Mouse (Mus musculus) liver, embryonic 15.5 days (tissue): ENCODE data around the gene Msl1. TPM values are rescaled to one million over a fixed set of nuclear protein-coding genes. Genes with fewer than 3 reads are reported as not detected.
A peak's percentile ranks its signal among the peaks of the same experiment; 100 is the strongest.

Source experiments
- ATAC-seq: fragments of 200-750 bp; cut with Nextera tagmentation; 2 replicates; pipeline ENCODE4 v1.8.0; 2017; ENCODE audit warnings: moderate number of reproducible peaks, mild to moderate bottlenecking, moderate library complexity; ENCODE audit not compliant: insufficient read depth
- H3K27ac ChIP-seq: fragments of 300-500 bp; sonication (generic); replicated peaks from 2 replicates; pipeline ENCODE4 v1.5.1; 2015; ENCODE audit warnings: mild to moderate bottlenecking, inconsistent platforms
- H3K27me3 ChIP-seq: fragments of 300-500 bp; sonication (generic); 2 replicates; pipeline ENCODE4 v1.6.1; 2015; ENCODE audit warnings: mild to moderate bottlenecking, inconsistent platforms
- H3K36me3 ChIP-seq: fragments of 300-500 bp; sonication (generic); replicated peaks from 2 replicates; pipeline ENCODE4 v1.6.1; 2015; ENCODE audit warnings: moderate library complexity, mild to moderate bottlenecking, inconsistent platforms
- H3K4me1 ChIP-seq: fragments of 300-500 bp; sonication (generic); replicated peaks from 2 replicates; pipeline ENCODE4 v1.6.1; 2015; ENCODE audit warnings: inconsistent platforms
- H3K4me2 ChIP-seq: fragments of 300-500 bp; sonication (generic); 2 replicates; pipeline ENCODE4 v1.6.1; 2015; ENCODE audit warnings: moderate library complexity, mild to moderate bottlenecking, inconsistent platforms
- H3K4me3 ChIP-seq: fragments of 300-500 bp; sonication (generic); replicated peaks from 2 replicates; pipeline ENCODE4 v1.5.1; 2015; ENCODE audit warnings: mild to moderate bottlenecking, inconsistent platforms
- H3K9ac ChIP-seq: fragments of 300-500 bp; sonication (generic); 2 replicates; pipeline ENCODE4 v1.6.1; 2015; ENCODE audit warnings: moderate library complexity, mild to moderate bottlenecking, inconsistent platforms
- H3K9me3 ChIP-seq: fragments of 300-500 bp; sonication (generic); replicated peaks from 2 replicates; pipeline ENCODE4 v1.6.1; 2016; ENCODE audit warnings: inconsistent platforms
- WGBS: fragments of 180-500 bp; shearing (Covaris S2); methylation state at CpG from one replicate; pipeline ENCODE4 v1.1.7; 2015; ENCODE audit warnings: mixed read lengths; ENCODE audit not compliant: insufficient replicate concordance; 5-methylcytosine and 5-hydroxymethylcytosine counted together
- polyA plus RNA-seq: library from polyadenylated mRNA; unstranded; fragments of >200 nt; fragmentation: Nextera tagmentation; extraction: Ambion mirVana; gene quantifications from 2 replicates; pipeline ENCODE4 v1.2.1, GENCODE M21; 2015

Gene Msl1
- polyA plus RNA-seq, 1 experiment from 2014 or later: 5.2 TPM

GRCm38 (mm10) chr11:98789219-98789807 is 6.0 kb upstream of the Msl1 start:
- Histone ChIP-seq H3K4me3 (peak overlapping the region; percentile 62), H3K36me3 (no peaks in the 10 kb centered on the region), H3K27me3 (peaks cover 10% of the 10 kb centered on the region), H3K4me1 (peaks cover 93% of the 10 kb centered on the region), H3K9me3 (no peaks in the 10 kb centered on the region), H3K4me2 (peak overlapping the region; percentile 91), H3K27ac (peak overlapping the region; percentile 53), H3K9ac (peak overlapping the region; percentile 62)
- ATAC-seq: peak; percentile 16; the same call in 1 of the 2 replicates
- WGBS: under 1% methylated on average over 25 of the region's 25 CpGs

GRCm38 (mm10) chr11:98789824-98790223 is 5.5 kb upstream of the Msl1 start:
- WGBS: 16% methylated on average over 5 of the region's 5 CpGs
- peak overlapping the region; percentile 91 for H3K4me2 ChIP-seq
- peaks cover 7% of the 10 kb centered on the region for H3K27me3 ChIP-seq
- peak overlapping the region; percentile 62 for H3K9ac ChIP-seq
- no peaks in the 10 kb centered on the region for H3K36me3 ChIP-seq
- H3K27ac ChIP-seq: peak overlapping the region; percentile 53; the same call in 1 of the 2 replicates
- H3K9me3 ChIP-seq: no peaks in the 10 kb centered on the region
- peak overlapping the region; percentile 62 for H3K4me3 ChIP-seq
- peaks cover 94% of the 10 kb centered on the region for H3K4me1 ChIP-seq
- ATAC-seq: no peak

DNA sequence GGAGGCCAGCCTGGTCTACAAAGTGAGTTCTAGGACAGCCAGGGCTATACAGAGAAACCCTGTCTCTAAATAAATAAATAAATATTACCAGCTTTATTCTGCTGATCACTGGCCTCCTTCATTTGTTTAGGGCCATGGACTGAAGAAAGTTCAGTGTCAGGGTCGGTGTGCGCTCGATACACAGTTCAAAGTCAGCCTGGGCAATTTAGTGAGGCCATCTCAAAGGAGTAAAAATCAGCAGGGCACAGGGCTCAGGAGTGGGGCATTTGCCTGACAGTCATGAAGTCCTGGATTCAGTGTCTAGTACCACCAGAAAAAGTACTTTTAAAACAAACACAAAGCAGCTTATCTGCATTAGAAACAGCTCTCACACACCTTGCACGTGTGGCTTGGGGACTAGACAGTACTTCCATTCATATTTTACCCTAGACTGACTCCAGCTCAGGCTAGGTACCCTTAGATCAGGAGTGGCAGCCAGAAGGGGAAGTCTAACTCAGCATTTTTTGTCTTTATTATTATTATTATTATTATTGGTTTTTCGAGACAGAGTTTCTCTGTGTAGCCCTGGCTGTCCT is 4.6 kb upstream of the Msl1 start:
- no peaks in the 10 kb centered on the region for H3K27me3 ChIP-seq
- H3K27ac ChIP-seq: no peak overlapping the region
- H3K9ac ChIP-seq: no peak overlapping the region

GRCm38 (mm10) chr11:98791448-98791847 is 3.9 kb upstream of the Msl1 start:
- Histone ChIP-seq H3K9me3 (no peaks in the 10 kb centered on the region), H3K36me3 (no peaks in the 10 kb centered on the region), H3K4me2 (no peak overlapping the region), H3K4me1 (peaks cover 85% of the 10 kb centered on the region), H3K4me3 (no peak overlapping the region), H3K27ac (no peak overlapping the region), H3K27me3 (no peaks in the 10 kb centered on the region), H3K9ac (no peak overlapping the region)
- no peak for ATAC-seq
- 76% methylated on average over 1 of the region's 1 CpGs for WGBS

More for the DNA sequence above, 4.6 kb upstream of the Msl1 start:
- Histone ChIP-seq H3K4me2 (no peak overlapping the region; the same call in 1 of the 2 replicates), H3K4me3 (no peak overlapping the region), H3K36me3 (no peaks in the 10 kb centered on the region), H3K9me3 (no peaks in the 10 kb centered on the region), H3K4me1 (peaks cover 85% of the 10 kb centered on the region)
- ATAC-seq: no peak
- WGBS: 81% methylated on average over 5 of the region's 5 CpGs

DNA sequence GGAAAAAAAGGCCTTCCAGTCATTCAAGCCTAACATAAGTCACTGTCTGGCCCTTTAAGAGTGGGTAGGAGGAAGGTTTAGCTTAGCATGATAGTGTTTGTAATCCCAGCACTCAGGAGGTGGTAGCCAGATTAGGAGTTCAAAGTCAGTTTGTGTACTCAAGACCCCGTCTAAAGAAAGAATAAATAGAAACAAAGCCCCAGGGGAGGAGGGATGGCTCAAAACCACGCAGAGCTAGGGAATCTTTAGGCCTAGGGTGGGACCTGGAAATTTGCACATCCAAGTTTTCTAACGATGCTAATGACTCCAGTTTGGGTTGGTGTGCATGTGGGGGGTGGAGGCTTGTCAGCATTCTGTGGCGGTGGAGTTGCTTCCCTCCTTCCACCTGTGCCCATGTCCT is 3.2 kb upstream of the Msl1 start:
- Histone ChIP-seq H3K27me3 (no peaks in the 10 kb centered on the region), H3K4me1 (peaks cover 85% of the 10 kb centered on the region), H3K27ac (no peak overlapping the region), H3K4me2 (no peak overlapping the region), H3K9me3 (no peaks in the 10 kb centered on the region), H3K36me3 (no peaks in the 10 kb centered on the region), H3K4me3 (no peak overlapping the region), H3K9ac (no peak overlapping the region)
- 40% methylated on average over 4 of the region's 4 CpGs for WGBS
- no peak for ATAC-seq

GRCm38 (mm10) chr11:98794469-98795014 is 774 bp upstream of the Msl1 start:
- peak overlapping the region; percentile 99 for H3K9ac ChIP-seq
- peak; percentile 63 for ATAC-seq
- peaks cover 12% of the 10 kb centered on the region for H3K36me3 ChIP-seq
- peak overlapping the region; percentile 98 for H3K27ac ChIP-seq
- H3K9me3 ChIP-seq: no peaks in the 10 kb centered on the region
- under 1% methylated on average over 28 of the region's 30 CpGs for WGBS
- no peaks in the 10 kb centered on the region for H3K27me3 ChIP-seq
- peak overlapping the region; percentile 99 for H3K4me2 ChIP-seq
- H3K4me3 ChIP-seq: peak overlapping the region; percentile 94
- peaks cover 86% of the 10 kb centered on the region for H3K4me1 ChIP-seq

DNA sequence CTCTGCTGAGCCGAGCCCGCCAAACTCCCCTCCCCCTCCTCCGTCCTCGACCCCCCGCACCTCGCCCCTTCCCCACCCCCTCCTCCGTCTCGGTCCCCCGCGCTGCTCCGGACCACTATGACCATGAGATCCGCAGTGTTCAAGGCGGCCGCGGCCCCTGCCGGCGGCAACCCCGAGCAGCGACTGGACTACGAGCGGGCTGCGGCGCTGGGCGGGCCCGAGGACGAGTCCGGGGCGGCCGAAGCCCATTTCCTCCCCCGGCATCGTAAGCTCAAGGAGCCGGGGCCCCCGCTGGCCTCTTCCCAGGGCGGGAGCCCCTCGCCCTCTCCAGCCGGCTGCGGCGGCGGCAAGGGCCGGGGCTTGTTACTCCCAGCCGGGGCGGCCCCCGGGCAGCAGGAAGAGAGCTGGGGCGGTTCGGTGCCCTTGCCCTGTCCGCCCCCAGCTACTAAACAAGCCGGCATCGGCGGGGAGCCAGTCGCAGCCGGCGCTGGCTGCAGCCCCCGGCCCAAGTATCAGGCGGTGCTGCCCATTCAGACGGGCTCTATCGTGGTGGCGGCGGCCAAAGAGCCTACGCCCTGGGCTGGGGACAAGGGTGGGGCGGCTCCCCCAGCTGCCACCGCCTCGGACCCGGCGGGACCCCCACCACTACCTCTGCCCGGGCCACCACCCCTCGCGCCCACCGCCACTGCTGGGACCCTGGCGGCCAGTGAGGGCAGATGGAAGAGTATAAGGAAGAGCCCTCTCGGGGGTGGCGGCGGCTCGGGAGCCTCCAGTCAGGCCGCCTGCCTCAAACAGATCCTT is 598 bp downstream of the Msl1 start:
- peak overlapping the region; percentile 99 for H3K9ac ChIP-seq
- peak overlapping the region; percentile 98 for H3K27ac ChIP-seq
- peaks cover 26% of the 10 kb centered on the region for H3K36me3 ChIP-seq
- no peaks in the 10 kb centered on the region for H3K27me3 ChIP-seq
- peaks cover 73% of the 10 kb centered on the region for H3K4me1 ChIP-seq
- peak overlapping the region; percentile 94 for H3K4me3 ChIP-seq
- under 1% methylated on average over 73 of the region's 74 CpGs for WGBS
- H3K4me2 ChIP-seq: peak overlapping the region; percentile 99
- H3K9me3 ChIP-seq: no peaks in the 10 kb centered on the region
- ATAC-seq: peak; percentile 62

DNA sequence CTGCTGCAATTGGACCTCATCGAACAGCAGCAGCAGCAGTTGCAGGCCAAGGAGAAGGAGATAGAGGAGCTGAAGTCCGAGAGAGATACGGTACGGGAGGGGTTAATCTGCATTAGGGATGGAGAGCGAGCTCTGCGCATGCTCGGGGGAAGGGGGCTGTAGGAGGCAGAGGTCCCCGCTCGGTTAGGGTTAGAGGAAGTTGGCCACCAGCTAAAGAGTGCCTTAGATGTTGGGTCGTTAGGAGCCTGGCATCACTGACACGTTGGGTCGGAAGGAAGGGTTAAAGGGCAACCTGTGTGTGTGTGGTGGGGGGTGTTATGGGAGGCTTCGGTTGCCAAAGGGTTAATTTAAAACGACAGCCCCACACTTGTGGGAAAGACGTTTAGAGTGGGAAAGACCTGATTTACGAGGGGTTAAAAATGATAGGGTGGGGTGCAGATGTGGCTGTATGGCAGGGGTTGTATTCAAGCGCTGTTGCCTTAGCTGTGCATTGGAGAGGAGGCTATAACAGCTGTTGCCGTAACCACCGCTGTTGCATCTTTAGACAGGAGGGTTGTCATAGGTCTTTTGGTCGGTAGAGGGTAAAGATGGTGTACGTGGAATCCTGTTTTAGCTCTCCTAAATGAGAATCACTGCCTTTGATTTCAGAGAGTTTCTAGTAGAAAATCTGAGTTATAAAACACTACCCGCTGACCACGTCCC is 1.4 kb downstream of the Msl1 start:
- Histone ChIP-seq H3K9ac (peak overlapping the region; percentile 99), H3K9me3 (no peaks in the 10 kb centered on the region), H3K36me3 (peaks cover 33% of the 10 kb centered on the region), H3K4me1 (peaks cover 66% of the 10 kb centered on the region), H3K27me3 (no peaks in the 10 kb centered on the region), H3K27ac (peak overlapping the region; percentile 98), H3K4me3 (peak overlapping the region; percentile 94), H3K4me2 (peak overlapping the region; percentile 99)
- WGBS: 4% methylated on average over 23 of the region's 23 CpGs
- ATAC-seq: no peak

- Histone ChIP-seq H3K4me3 (peak overlapping the region; percentile 94), H3K4me2 (peak overlapping the region; percentile 99), H3K27me3 (no peaks in the 10 kb centered on the region), H3K27ac (no peak overlapping the region; the same call in 1 of the 2 replicates), H3K36me3 (peaks cover 40% of the 10 kb centered on the region), H3K9me3 (no peaks in the 10 kb centered on the region), H3K9ac (peak overlapping the region; percentile 99), H3K4me1 (peaks cover 59% of the 10 kb centered on the region)
- 17% methylated on average over 5 of the region's 5 CpGs for WGBS
- no peak for ATAC-seq
Observed at GRCm38 (mm10) chr11:98797306-98797705, 2.0 kb downstream of the Msl1 start.

DNA sequence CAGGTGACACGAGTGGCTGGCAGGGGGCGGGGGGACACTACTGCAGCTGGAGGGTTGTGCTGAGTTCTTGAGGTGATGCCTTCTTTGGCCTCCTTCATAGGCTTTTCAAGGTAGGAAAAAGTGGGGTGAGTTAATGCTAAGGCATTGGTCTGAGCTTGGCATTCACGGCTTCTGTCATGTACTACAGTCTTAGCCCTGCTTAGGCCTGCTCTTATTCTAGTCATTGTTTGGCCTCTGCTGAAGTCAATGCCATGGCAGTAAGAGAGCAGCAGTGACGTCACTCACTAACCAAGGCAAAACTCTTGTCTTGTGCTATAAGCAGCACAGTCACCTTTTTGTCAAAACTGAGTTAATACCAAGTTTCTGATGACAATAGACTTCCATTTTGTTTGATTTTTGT is 2.6 kb downstream of the Msl1 start:
- Histone ChIP-seq H3K4me3 (peak overlapping the region; percentile 94), H3K9ac (no peak overlapping the region), H3K27me3 (no peaks in the 10 kb centered on the region), H3K4me2 (peak overlapping the region; percentile 99), H3K36me3 (peaks cover 46% of the 10 kb centered on the region), H3K27ac (no peak overlapping the region), H3K9me3 (no peaks in the 10 kb centered on the region), H3K4me1 (peaks cover 53% of the 10 kb centered on the region)
- ATAC-seq: no peak
- WGBS: 66% methylated on average over 4 of the region's 4 CpGs
